Mouse (Mus musculus) layer of hippocampus, adult 9-11 months (tissue): ENCODE results near the gene Daxx.

Experiments used
- DNase-seq: peaks from one replicate; pipeline ENCODE4 v3.0.0; 2022

Gene Daxx

GRCm38 (mm10) chr17:33921361-33921760, 12.1 kb downstream of the Daxx start:
- no peak for DNase-seq

- no peak for DNase-seq
Measured at GRCm38 (mm10) chr17:33924577-33925283, 15.5 kb downstream of the Daxx start.

DNA sequence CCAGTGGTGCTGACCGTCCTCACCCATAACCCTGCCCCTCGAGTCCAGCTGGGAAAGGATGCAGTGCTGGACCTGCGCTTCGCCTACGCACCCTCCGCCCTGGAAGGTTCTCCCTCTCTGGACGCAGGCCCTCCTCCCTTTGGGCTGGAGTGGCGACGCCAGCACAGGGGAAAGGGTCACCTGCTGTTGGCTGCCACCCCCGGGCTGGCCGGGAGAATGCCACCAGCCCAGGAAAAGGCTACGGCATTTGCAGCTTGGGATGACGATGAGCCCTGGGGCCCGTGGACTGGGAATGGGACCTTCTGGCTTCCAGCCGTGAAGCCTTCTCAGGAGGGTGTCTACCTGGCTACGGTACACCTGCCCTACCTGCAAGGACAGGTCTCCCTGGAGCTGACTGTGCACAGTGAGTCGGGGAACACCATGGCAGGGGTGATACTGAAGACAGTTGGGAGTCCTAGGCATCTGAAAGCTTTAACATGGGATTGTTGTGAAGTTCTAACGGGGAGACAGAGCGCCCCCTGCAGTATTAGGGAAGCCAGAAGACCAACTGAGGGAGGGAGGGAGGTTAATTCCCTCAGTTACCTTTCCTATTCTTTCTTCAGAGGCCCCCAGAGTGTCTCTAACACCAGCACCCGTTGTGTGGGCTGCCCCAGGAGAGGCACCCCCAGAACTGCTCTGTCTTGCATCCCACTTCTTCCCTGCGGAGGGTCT, 16.3 kb downstream of the Daxx start:
- DNase-seq: no peak

DNA sequence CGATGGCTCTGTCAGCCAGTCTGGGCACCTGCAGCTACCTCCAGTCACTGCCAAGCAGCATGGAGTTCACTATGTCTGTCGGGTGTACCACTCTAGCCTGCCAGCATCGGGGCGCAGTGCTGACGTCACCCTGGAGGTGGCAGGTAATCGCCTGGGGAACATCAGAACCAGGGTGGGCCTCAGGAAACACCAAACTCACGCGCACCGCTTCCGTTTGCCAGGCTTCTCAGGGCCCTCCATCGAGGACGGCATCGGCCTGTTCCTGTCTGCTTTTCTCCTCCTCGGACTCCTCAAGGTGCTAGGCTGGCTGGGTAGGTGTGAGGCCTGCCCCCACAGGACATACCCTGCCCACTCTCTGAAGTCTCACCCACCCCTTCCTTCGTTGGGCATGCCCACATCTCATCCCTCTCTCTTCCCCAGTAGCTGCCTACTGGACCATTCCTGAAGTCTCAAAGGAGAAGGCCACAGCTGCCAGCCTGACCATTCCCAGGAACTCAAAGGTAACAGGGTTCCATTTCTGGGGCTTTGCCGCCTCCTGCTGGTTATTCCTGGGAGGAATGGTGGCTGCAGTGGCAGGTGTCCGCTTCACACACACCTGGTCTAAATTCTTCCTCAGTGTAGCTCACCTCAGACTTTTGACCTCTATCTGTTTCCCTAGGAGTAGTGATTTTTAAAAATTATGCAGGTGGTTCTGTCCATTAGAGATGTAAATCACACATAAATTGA, 17.2 kb downstream of the Daxx start:
- DNase-seq: no peak

GRCm38 (mm10) chr17:33928251-33928947, 19.2 kb downstream of the Daxx start:
- DNase-seq: no peak

DNA sequence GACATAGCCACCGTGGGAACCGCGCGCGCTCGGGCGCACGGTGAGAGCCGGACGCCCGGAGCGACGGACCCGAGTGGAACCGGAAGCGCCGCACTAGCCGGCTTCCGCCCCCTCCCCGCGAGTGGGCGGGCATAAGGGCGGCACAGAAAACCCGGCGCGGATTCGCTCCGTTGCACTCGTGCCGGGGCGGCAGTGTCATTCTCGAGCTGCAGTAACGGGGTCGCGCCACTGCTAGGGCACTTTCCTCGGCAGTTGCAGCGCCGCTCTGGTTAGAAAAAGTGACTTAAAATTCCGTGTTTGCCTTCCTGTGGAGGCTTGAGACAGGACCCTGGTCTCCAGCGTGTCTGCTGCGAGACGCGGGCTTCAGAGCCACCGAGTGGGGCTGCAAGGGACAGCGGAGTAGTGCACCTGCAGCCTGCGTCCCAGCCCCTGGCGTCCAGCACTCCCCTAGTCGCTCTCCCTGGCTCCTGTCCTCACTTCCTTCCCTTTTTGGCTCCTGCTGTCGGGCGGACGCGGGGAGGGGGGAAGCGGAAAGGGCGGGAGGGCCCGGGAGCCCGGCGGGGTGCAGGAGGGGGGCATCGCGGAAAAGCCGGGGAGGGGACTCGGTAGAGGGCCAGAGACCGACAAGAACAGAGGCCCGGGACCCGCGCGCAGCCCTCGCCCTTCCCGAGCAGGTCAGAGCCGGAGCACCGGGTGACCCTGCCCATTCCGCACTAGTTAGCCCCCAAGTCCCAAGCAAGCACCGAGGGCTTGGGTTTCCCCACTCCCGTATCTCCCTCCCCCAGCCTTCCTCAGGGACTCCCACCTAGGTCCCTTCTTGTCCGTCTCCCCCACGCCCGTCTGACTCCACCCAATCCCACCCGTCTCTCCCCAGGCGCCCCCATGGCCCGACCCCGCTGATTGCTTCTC, 20.4 kb downstream of the Daxx start, which contains the start of gene Rgl2:
Gene Rgl2, plus strand, starts transcription at position 173 of the 909 bp plus-strand sequence.
- peak; percentile 90 for DNase-seq

- DNase-seq: peak; percentile 82
Measured at GRCm38 (mm10) chr17:33930280-33931158, 21.3 kb downstream of the Daxx start.

GRCm38 (mm10) chr17:33931159-33931866, 22.1 kb downstream of the Daxx start:
- no peak for DNase-seq

GRCm38 (mm10) chr17:33931947-33932346, 22.7 kb downstream of the Daxx start:
- DNase-seq: no peak

DNA sequence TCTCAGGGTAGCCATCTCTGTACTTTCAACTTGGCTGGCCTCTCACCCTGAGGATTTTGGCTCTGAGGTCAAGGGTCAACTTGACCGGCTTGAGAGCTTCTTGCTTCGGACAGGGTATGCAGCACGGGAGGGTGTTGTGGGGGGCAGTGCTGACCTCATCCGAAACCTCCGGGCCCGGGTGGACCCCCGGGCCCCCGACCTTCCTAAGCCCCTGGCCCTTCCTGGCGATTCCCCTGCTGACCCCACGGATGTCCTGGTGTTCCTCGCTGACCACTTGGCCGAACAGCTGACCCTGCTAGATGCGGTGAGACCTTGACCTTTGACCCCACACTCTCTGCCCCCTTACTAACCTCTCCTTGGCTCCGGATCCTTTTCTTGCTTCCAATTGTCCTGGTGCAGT, 23.2 kb downstream of the Daxx start:
- no peak for DNase-seq

- no peak for DNase-seq
Measured at GRCm38 (mm10) chr17:33932970-33933369, 23.8 kb downstream of the Daxx start.

DNA sequence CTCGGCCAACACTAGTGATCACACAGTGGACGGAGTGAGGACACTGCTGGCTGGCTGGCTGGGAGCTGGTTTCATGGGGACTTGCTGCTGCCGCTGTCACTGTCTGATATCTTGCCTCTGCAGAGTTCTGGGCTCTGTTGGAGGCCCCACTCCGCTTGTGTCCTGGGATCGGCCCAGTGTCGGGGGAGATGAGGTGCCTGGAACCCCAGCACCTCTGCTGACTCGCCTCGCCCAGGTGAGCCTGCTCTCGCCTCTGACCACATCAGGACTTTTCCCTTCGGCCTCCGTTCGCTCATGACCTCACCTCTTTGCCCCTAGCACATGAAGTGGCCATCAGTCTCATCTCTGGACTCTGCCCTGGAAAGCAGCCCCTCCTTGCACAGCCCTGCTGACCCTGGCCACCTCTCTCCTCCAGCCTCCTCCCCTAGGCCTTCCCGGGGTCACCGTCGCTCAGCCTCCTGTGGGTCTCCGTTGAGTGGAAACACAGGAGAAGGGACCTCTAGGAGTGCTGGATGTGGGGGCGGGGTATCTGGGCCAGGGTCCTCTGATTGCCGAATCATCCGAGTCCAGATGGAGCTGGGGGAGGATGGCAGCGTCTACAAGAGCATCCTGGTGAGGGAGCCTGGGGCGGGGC, 26.3 kb downstream of the Daxx start:
- DNase-seq: no peak

DNA sequence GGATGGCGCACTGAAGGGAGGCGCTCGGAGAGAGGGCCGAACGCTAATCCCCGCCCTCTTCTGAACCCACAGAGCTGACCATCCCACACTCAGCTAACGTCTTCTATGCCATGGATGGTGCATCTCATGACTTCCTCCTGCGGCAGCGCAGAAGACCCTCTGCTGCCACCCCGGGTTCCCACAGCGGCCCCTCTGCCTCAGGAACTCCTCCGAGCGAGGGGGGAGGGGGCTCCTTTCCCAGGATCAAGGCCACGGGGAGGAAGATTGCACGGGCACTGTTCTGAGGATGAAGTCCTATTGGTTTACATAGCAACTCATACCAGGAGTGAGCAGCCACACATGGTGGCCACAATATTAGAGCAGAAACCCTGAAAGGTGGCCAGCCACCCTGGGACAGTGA, 27.8 kb downstream of the Daxx start:
- DNase-seq: no peak

DNA sequence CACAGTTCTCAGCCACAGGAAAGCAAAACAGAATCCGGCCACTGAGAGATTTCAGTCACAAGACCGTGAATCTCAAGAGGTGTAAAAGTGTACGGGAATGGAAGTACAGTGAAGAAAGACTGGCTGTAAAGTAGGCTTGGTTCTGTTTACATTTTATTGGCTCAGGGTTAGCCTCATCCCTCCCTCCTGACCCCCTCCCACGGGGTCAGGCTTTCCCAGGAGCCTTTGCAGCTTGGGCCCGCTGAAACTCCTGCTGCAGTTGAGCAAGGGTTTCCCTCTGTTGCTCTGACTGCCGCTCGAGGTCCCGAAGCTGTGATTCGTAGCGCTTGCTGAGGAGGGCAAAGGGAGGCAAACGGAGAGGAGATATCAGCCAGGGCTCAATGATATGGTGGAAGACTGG, 29.6 kb downstream of the Daxx start:
- no peak for DNase-seq

DNA sequence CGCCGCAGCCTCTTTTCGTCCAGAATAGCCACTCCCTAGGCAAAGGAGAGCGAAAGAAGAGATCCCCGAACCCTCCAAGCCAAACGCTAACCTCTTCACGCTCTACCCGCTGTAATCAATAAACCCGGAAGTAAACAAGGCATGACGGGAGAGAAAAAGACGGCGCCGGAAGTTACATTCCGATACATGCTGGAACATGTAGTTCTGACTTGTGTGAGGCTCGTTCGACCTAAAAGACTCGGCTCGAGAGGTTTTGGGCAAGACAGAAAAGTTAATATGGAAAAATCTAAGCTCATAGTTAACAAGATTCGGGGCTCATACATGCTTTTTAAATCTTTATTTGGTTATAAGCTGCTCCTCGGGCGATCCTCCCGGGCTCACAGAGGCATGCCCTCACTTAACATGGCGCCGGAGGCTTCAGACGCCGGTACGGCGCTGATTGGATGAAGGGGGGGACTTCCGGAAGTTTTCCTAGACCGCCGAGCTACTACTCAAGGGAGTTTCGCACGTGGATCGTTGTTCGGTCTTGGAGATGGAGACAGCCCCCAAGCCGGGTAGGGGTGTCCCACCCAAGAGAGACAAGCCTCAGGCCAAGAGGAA, 31.1 kb downstream of the Daxx start, which contains the start of the genes Pfdn6 and Wdr46:
Gene Pfdn6, minus strand, starts transcription at position 138 of the 600 bp plus-strand sequence.
Gene Wdr46, plus strand, starts transcription at position 455 of the 600 bp plus-strand sequence.
- DNase-seq: peak; percentile 89

DNA sequence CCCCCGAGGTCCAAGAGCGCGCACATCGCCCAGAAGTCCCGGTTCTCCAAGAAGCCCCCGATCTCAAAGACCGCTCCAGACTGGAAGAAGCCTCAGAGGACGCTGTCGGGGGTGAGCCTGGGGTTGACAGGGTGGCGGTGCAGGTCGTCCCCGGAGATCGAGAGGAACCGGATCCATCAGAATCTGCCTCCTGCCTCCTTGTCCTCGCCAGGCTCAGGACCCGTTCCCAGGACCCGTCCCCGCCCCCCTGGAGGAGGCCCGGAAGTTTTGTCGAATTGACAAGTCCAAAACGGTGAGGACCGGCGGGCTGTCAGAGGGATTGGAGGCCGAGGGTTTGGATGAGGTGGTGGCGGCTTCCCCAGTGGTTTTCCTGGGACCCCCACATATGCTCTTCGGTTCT, 31.8 kb downstream of the Daxx start:
- DNase-seq: no peak

- DNase-seq: no peak
Measured at GRCm38 (mm10) chr17:33941381-33941780, 32.2 kb downstream of the Daxx start.

DNA sequence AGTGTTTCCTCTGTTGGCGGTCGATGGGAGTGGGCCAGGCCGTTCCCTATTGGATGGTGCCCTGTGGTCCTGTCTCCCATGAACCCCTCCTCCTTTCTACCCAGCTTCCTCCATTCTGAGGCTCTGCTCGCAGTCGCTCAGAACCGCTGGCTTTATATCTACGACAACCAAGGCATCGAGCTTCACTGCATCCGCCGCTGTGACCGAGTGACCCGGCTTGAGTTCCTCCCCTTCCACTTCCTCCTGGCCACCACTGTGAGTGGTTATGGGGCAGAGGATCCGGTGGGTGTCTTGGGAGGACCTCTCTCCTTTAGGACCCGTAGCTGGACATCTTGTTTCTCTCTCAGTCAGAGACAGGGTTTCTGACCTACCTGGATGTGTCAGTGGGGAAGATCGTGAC, 34.2 kb downstream of the Daxx start:
- no peak for DNase-seq

GRCm38 (mm10) chr17:33947430-33948089, 38.3 kb downstream of the Daxx start:
- no peak for DNase-seq
